Mouse (Mus musculus) hindbrain, embryonic 15.5 days (tissue): Measurements from ENCODE around the gene Exoc8. TPM values are rescaled to one million over a fixed set of nuclear protein-coding genes. Genes with fewer than 3 reads are reported as not detected.

Source experiments
- ATAC-seq: fragments of 200-750 bp; cut with Nextera tagmentation; 2 replicates; pipeline ENCODE4 v1.8.0; 2017; ENCODE audit warnings: low read depth, moderate number of reproducible peaks, moderate TSS enrichment; ENCODE audit not compliant: low FRiP score
- H3K27ac ChIP-seq: fragments of 300-500 bp; sonication (generic); replicated peaks from 2 replicates; pipeline ENCODE4 v1.5.1; 2015; ENCODE audit warnings: mild to moderate bottlenecking, inconsistent platforms
- H3K27me3 ChIP-seq: fragments of 300-500 bp; sonication (generic); 2 replicates; pipeline ENCODE4 v1.6.1; 2015; ENCODE audit warnings: control low read depth, inconsistent platforms
- H3K36me3 ChIP-seq: fragments of 300-500 bp; sonication (generic); 2 replicates; pipeline ENCODE4 v1.6.1; 2015; ENCODE audit warnings: control low read depth, inconsistent platforms
- H3K4me1 ChIP-seq: fragments of 300-500 bp; sonication (generic); replicated peaks from 2 replicates; pipeline ENCODE4 v1.6.1; 2015; ENCODE audit warnings: control low read depth, inconsistent platforms
- H3K4me2 ChIP-seq: fragments of 300-500 bp; sonication (generic); 2 replicates; pipeline ENCODE4 v1.6.1; 2015; ENCODE audit warnings: moderate library complexity, mild to moderate bottlenecking, inconsistent platforms
- H3K4me3 ChIP-seq: fragments of 300-500 bp; sonication (generic); 2 replicates; pipeline ENCODE4 v1.5.1; 2015; ENCODE audit warnings: mild to moderate bottlenecking, inconsistent platforms
- H3K9ac ChIP-seq: fragments of 300-500 bp; sonication (generic); 2 replicates; pipeline ENCODE4 v1.6.1; 2015; ENCODE audit warnings: inconsistent platforms
- H3K9me3 ChIP-seq: fragments of 300-500 bp; sonication (generic); 2 replicates; pipeline ENCODE4 v1.6.1; 2016; ENCODE audit warnings: control low read depth, inconsistent platforms
- WGBS: fragments of 180-500 bp; shearing (Covaris S2); methylation state at CpG from one replicate; pipeline ENCODE4 v1.1.7; 2015; 5-methylcytosine and 5-hydroxymethylcytosine counted together
- polyA plus RNA-seq: library from polyadenylated mRNA; unstranded; fragments of >200 nt; fragmentation: Nextera tagmentation; extraction: Ambion mirVana; gene quantifications from 2 replicates; pipeline ENCODE4 v1.2.1, GENCODE M21; 2015

Gene Exoc8
- polyA plus RNA-seq, 1 experiment from 2014 or later: 15.2 TPM

- no peak overlapping the region for H3K4me3 ChIP-seq
- WGBS: 88% methylated on average over 3 of the region's 3 CpGs
- no peak overlapping the region for H3K27ac ChIP-seq
- H3K36me3 ChIP-seq: 0 out of 2 replicates have a peak, but pooled peaks cover 5% of the 10 kb centered on the region
- no peak overlapping the region for H3K4me2 ChIP-seq
- no peaks in the 10 kb centered on the region for H3K27me3 ChIP-seq
- no peak for ATAC-seq
- peaks cover 23% of the 10 kb centered on the region for H3K4me1 ChIP-seq
- no peaks in the 10 kb centered on the region for H3K9me3 ChIP-seq
- no peak overlapping the region for H3K9ac ChIP-seq
Measured at GRCm38 (mm10) chr8:124866669-124867068, 30.8 kb downstream of the Exoc8 start.

DNA sequence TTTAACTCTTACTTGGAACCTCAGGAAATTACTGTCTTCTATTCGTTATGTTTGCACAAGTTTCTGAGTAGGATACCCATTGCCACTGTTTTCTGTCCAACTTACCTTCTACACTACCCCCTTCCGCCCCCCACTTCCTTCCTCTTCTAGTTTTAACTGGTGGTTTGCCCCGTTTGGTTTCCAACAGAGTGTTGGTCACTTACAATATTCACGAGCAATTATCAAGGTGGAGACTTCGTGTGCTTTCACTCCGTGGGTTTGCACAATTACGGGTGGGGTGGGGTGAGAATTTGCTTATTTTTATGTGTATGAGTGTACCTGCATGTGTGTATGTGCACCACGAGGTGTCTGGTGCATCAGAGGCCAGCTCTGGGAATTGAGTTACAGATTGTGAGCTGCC, 33.8 kb downstream of the Exoc8 start:
- H3K36me3 ChIP-seq: peaks cover 15% of the 10 kb centered on the region
- H3K27ac ChIP-seq: 0 out of 2 replicates have a peak overlapping the region, but pooled peaks have one; percentile 94
- H3K9ac ChIP-seq: peak overlapping the region; percentile 100
- peaks cover 23% of the 10 kb centered on the region for H3K4me1 ChIP-seq
- ATAC-seq: no peak
- WGBS: 23% methylated on average over 8 of the region's 8 CpGs
- H3K4me3 ChIP-seq: peak overlapping the region; percentile 94
- H3K4me2 ChIP-seq: peak overlapping the region; percentile 84
- H3K27me3 ChIP-seq: no peaks in the 10 kb centered on the region
- no peaks in the 10 kb centered on the region for H3K9me3 ChIP-seq

GRCm38 (mm10) chr8:124863163-124863677, 34.3 kb downstream of the Exoc8 start:
- Histone ChIP-seq H3K4me2 (peak overlapping the region; percentile 84), H3K9ac (peak overlapping the region; percentile 100), H3K9me3 (no peaks in the 10 kb centered on the region), H3K27me3 (no peaks in the 10 kb centered on the region), H3K36me3 (peaks cover 16% of the 10 kb centered on the region), H3K4me1 (peaks cover 23% of the 10 kb centered on the region), H3K27ac (peak overlapping the region; percentile 94), H3K4me3 (peak overlapping the region; percentile 94)
- WGBS: under 1% methylated on average over 33 of the region's 33 CpGs
- peak; percentile 90; the same call in 1 of the 2 replicates for ATAC-seq

GRCm38 (mm10) chr8:124862321-124863162, 35.0 kb downstream of the Exoc8 start, which contains the start of the genes Gnpat and 2810004N23Rik:
TSS of gene Gnpat (plus strand) at chr8:124863033.
TSS of gene 2810004N23Rik (minus strand) at chr8:124863120.
- H3K9ac ChIP-seq: peak within 1 kb of the TSS; percentile 100
- peaks cover 23% of the 10 kb centered on the region for H3K36me3 ChIP-seq
- peaks cover 23% of the 10 kb centered on the region for H3K4me1 ChIP-seq
- H3K27ac ChIP-seq: peak within 1 kb of the TSS; percentile 94
- H3K27me3 ChIP-seq: no peaks in the 10 kb centered on the region
- 1% methylated on average over 55 of the region's 55 CpGs for WGBS
- H3K4me3 ChIP-seq: peak within 1 kb of the TSS; percentile 94
- peak within 1 kb of the TSS; percentile 84 for H3K4me2 ChIP-seq
- peak; percentile 99 for ATAC-seq
- H3K9me3 ChIP-seq: no peaks in the 10 kb centered on the region

- ATAC-seq: no peak
- Histone ChIP-seq H3K4me2 (no peak overlapping the region), H3K4me1 (peaks cover 23% of the 10 kb centered on the region), H3K27ac (no peak overlapping the region), H3K27me3 (no peaks in the 10 kb centered on the region), H3K9ac (no peak overlapping the region), H3K36me3 (peaks cover 40% of the 10 kb centered on the region), H3K9me3 (no peaks in the 10 kb centered on the region; the same call in 1 of the 2 replicates), H3K4me3 (no peak overlapping the region)
- WGBS: 95% methylated on average over 3 of the region's 3 CpGs
Measured at GRCm38 (mm10) chr8:124860188-124860587, 37.3 kb downstream of the Exoc8 start.

DNA sequence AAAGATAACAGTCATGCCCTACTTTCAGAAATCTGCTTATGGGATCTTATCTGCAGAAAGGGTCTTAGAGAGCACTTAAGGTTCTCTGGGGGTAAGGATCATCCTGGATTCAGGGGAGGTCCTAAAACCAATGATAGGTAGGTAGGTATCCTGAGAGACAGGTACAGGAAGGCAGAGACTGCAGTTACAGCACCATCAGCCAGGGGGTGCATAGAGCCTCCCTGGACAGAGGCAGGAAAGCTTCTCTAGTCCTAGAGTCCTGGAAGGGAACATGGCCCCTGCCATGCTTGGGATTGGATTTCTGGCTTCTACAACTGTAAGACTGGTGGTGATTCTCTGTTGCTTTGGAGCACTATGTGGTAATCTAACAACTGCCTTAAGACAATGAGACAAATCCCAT, 38.0 kb downstream of the Exoc8 start:
- Histone ChIP-seq H3K27ac (no peak overlapping the region), H3K9ac (no peak overlapping the region), H3K4me1 (peaks cover 17% of the 10 kb centered on the region), H3K4me2 (no peak overlapping the region), H3K27me3 (no peaks in the 10 kb centered on the region), H3K36me3 (peaks cover 47% of the 10 kb centered on the region), H3K4me3 (no peak overlapping the region), H3K9me3 (peaks cover 1% of the 10 kb centered on the region; the same call in 1 of the 2 replicates)
- no peak for ATAC-seq

DNA sequence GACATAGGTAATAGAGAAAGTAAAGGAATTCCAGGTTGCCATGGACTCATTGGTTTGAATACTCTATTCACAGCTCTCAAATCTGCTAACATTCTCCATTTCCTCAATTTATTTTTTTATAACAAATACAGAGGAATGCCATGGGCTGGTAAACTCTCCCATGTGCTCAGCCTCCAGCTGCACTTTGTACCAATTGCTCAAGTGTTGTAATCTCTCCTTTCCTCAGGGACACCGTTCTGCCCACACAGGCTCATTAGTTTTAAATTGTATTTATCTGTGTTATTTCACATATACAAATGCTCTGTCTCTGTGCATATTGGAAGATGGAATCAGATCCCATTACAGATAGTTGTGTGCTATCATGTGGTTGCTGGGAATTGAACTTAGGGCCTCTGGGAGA, 44.0 kb downstream of the Exoc8 start:
- H3K4me2 ChIP-seq: no peak overlapping the region
- no peak overlapping the region for H3K4me3 ChIP-seq
- H3K4me1 ChIP-seq: no peaks in the 10 kb centered on the region
- peaks cover 4% of the 10 kb centered on the region for H3K9me3 ChIP-seq
- 91% methylated on average over 1 of the region's 1 CpGs for WGBS
- ATAC-seq: no peak
- no peaks in the 10 kb centered on the region for H3K27me3 ChIP-seq
- H3K27ac ChIP-seq: no peak overlapping the region
- peaks cover 50% of the 10 kb centered on the region for H3K36me3 ChIP-seq
- no peak overlapping the region for H3K9ac ChIP-seq

- no peaks in the 10 kb centered on the region for H3K9me3 ChIP-seq
- no peaks in the 10 kb centered on the region for H3K4me1 ChIP-seq
- no peak overlapping the region for H3K27ac ChIP-seq
- no peak overlapping the region for H3K4me3 ChIP-seq
- ATAC-seq: no peak
- no peaks in the 10 kb centered on the region for H3K27me3 ChIP-seq
- 94% methylated on average over 5 of the region's 5 CpGs for WGBS
- H3K9ac ChIP-seq: no peak overlapping the region
- H3K36me3 ChIP-seq: peaks cover 6% of the 10 kb centered on the region
- H3K4me2 ChIP-seq: no peak overlapping the region
Measured at GRCm38 (mm10) chr8:124845573-124845972, 51.9 kb downstream of the Exoc8 start.

DNA sequence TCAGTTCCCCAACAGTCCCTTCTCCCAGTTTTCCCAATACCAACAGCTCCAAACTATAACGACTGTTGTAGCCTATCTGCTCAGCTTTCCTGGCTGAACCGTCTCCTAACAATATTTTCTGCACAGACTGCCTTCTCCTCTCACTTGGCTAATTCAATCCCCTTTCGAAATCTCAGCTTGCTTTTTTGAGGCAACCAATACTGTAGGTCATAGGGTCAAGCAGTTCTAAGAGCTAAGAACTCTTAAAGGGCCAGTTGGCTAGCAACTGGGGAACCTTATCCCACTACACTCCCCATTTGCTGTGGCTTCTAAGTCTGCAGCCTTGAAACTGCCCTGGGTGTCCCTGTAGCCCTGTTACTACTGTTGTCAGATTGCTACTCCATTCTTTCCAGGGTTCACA, 52.4 kb downstream of the Exoc8 start:
- H3K4me2 ChIP-seq: no peak overlapping the region
- H3K9ac ChIP-seq: no peak overlapping the region
- ATAC-seq: no peak
- H3K36me3 ChIP-seq: peaks cover 10% of the 10 kb centered on the region
- H3K9me3 ChIP-seq: no peaks in the 10 kb centered on the region
- H3K27ac ChIP-seq: no peak overlapping the region
- H3K27me3 ChIP-seq: no peaks in the 10 kb centered on the region
- H3K4me3 ChIP-seq: no peak overlapping the region
- 79% methylated on average over 3 of the region's 3 CpGs for WGBS
- H3K4me1 ChIP-seq: no peaks in the 10 kb centered on the region

Other genes with a start within 250 kb of the Exoc8 start
- 21.0 and 23.8 TPM in 2 replicates for gene 2310022B05Rik, start 234.3 kb downstream of the Exoc8 start, polyA plus RNA-seq
- gene Ttc13, start 175.7 kb downstream of the Exoc8 start, polyA plus RNA-seq: 61.8 and 66.1 TPM in 2 replicates
- 35.6 and 40.2 TPM in 2 replicates for gene Arv1, start 175.6 kb downstream of the Exoc8 start, polyA plus RNA-seq
- 1.1 and 1.8 TPM in 2 replicates for gene Fam89a, start 145.9 kb downstream of the Exoc8 start, polyA plus RNA-seq
- 28.5 and 29.6 TPM in 2 replicates for gene Trim67, start 104.6 kb downstream of the Exoc8 start, polyA plus RNA-seq
- gene Gnpat, start 34.7 kb downstream of the Exoc8 start, polyA plus RNA-seq: 74.7 and 79.5 TPM in 2 replicates
- 26.2 and 26.9 TPM in 2 replicates for gene 2810004N23Rik, start 34.6 kb downstream of the Exoc8 start, polyA plus RNA-seq
- 8.8 and 9.3 TPM in 2 replicates for gene Sprtn, start 181 bp upstream of the Exoc8 start, polyA plus RNA-seq
- 15.5 and 16.9 TPM in 2 replicates for gene Egln1, start 51.6 kb upstream of the Exoc8 start, polyA plus RNA-seq
- gene Tsnax, start 115.3 kb upstream of the Exoc8 start, polyA plus RNA-seq: 199 and 201 TPM in 2 replicates
- gene Disc1, start 156.5 kb upstream of the Exoc8 start, polyA plus RNA-seq: 1.8 and 2.6 TPM in 2 replicates